Mouse (Mus musculus): ENCODE measurements at regions not wholly inside any gene's neighbourhood (a gene's known extent, or its start where the extent isn't known, plus 50 kb on each side); places are given as distances from the start of the nearest gene placed in this dataset.

- ATAC-seq (replicated peaks; ENCODE audit: low FRiP score, poor library complexity, severe bottlenecking) = no peak
These were observed 131.5 kb upstream of the Nr5a2 start for GRCm38 (mm10) chr1:137091762-137092161.

GRCm38 (mm10) chr1:137088148-137088547 lies 127.9 kb upstream of the Nr5a2 start:
- no peak for ATAC-seq (replicated peaks; ENCODE audit: low FRiP score, poor library complexity, severe bottlenecking)

GRCm38 (mm10) chr1:137086766-137087165 lies 126.5 kb upstream of the Nr5a2 start:
- no peak for ATAC-seq (replicated peaks; ENCODE audit: low FRiP score, poor library complexity, severe bottlenecking)

GRCm38 (mm10) chr1:137083500-137083899 lies 123.3 kb upstream of the Nr5a2 start:
- no peak for ATAC-seq (replicated peaks; ENCODE audit: low FRiP score, poor library complexity, severe bottlenecking)

- no peak for ATAC-seq (replicated peaks; ENCODE audit: low FRiP score, poor library complexity, severe bottlenecking)
These were observed 119.3 kb upstream of the Nr5a2 start for GRCm38 (mm10) chr1:137079401-137080003.

- no peak for ATAC-seq (replicated peaks; ENCODE audit: low FRiP score, poor library complexity, severe bottlenecking)
These were observed 114.5 kb upstream of the Nr5a2 start for GRCm38 (mm10) chr1:137074787-137075186.

GRCm38 (mm10) chr1:137073857-137074572 lies 113.8 kb upstream of the Nr5a2 start:
- no peak for ATAC-seq (replicated peaks; ENCODE audit: low FRiP score, poor library complexity, severe bottlenecking)

GRCm38 (mm10) chr1:137060914-137061313 lies 100.7 kb upstream of the Nr5a2 start:
- ATAC-seq (replicated peaks; ENCODE audit: low FRiP score, poor library complexity, severe bottlenecking) = no peak

GRCm38 (mm10) chr1:137053134-137053533 lies 92.9 kb upstream of the Nr5a2 start:
- ATAC-seq (replicated peaks; ENCODE audit: low FRiP score, poor library complexity, severe bottlenecking) = no peak

GRCm38 (mm10) chr1:137051515-137051914 lies 91.3 kb upstream of the Nr5a2 start:
- ATAC-seq (replicated peaks; ENCODE audit: low FRiP score, poor library complexity, severe bottlenecking) = no peak

GRCm38 (mm10) chr1:137044076-137044475 lies 83.8 kb upstream of the Nr5a2 start:
- ATAC-seq (replicated peaks; ENCODE audit: low FRiP score, poor library complexity, severe bottlenecking) = no peak

- no peak for ATAC-seq (replicated peaks; ENCODE audit: low FRiP score, poor library complexity, severe bottlenecking)
These were observed 82.3 kb upstream of the Nr5a2 start for GRCm38 (mm10) chr1:137042414-137043010.

- ATAC-seq (replicated peaks; ENCODE audit: low FRiP score, poor library complexity, severe bottlenecking) = no peak
These were observed 80.7 kb upstream of the Nr5a2 start for GRCm38 (mm10) chr1:137040898-137041297.

GRCm38 (mm10) chr1:137034586-137034985 lies 74.3 kb upstream of the Nr5a2 start:
- ATAC-seq (replicated peaks; ENCODE audit: low FRiP score, poor library complexity, severe bottlenecking) = no peak

- no peak for ATAC-seq (replicated peaks; ENCODE audit: low FRiP score, poor library complexity, severe bottlenecking)
These were observed 73.4 kb upstream of the Nr5a2 start for GRCm38 (mm10) chr1:137033679-137034078.

- ATAC-seq (replicated peaks; ENCODE audit: low FRiP score, poor library complexity, severe bottlenecking) = no peak
These were observed 63.5 kb upstream of the Nr5a2 start for GRCm38 (mm10) chr1:137023706-137024105.

GRCm38 (mm10) chr1:137020528-137020927 lies 60.3 kb upstream of the Nr5a2 start:
- ATAC-seq (replicated peaks; ENCODE audit: low FRiP score, poor library complexity, severe bottlenecking) = no peak

- no peak for ATAC-seq (replicated peaks; ENCODE audit: low FRiP score, poor library complexity, severe bottlenecking)
These were observed 57.4 kb upstream of the Nr5a2 start for GRCm38 (mm10) chr1:137017642-137018041.

GRCm38 (mm10) chr1:137010240-137010926 lies 50.1 kb upstream of the Nr5a2 start:
- no peak for ATAC-seq (replicated peaks; ENCODE audit: low FRiP score, poor library complexity, severe bottlenecking)

Data from erythroblast, adult 5-6 weeks (primary cell).